Mouse (Mus musculus): ENCODE measurements at regions not wholly inside any gene's neighbourhood (a gene's known extent, or its start where the extent isn't known, plus 50 kb on each side); places are given as distances from the start of the nearest gene placed in this dataset.

DNA sequence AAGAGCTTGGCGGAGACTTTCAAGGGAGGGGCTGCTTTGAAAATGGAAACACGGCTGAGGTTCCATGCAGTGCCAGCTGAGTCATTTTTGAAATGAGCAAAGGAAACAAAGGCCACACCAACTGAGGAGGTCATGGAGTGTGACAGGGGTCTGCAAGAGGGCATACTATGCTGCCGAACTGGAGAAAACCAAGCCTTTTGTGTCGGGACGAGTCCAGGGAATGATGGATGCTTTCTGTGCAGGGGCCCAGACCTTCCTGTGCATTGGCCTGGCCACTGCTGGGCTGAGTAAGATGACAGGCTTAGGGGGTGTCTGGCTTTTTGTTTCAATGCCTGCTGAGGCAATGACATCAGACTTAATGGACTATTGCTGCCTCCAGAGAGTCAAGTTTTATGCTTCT lies 203.8 kb upstream of the Ubash3b start:
- no peak for ATAC-seq

DNA sequence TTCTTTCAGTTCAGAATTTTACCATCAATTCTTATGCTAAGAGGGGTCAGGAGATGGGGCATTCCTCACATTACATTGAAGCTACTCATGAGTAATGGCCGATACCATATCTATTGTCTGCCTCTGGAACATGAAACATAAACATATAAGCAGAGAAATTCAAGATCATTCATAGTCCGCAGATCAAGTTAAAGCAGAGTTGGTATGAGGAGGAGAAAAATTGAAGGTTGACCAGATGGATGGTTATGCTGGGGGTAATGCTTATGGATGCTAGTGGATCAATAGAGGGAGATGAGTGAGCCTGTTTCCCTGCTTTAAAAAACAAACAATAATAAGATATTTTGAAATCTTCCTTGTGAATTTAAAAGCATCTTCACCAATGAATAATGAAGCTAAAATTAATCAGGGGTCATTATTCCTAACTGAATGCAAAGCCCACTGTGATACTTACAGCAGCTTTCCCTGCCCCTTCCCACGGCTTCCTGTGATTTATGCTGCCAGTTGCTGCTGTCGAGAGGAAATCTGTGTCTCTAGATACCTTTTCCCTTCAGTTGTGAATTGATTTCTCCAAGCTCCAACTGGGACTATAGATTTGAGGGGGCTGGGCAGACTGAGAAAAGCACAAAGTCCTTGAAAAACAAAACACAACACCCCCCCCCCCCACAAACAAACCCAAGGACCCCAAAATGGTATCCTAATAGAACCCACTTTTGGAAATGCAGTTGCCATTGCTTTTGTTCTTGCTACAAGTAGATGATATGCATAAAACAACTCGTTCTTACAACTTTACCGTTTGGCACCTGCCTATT lies 203.1 kb upstream of the Ubash3b start:
- no peak for ATAC-seq

DNA sequence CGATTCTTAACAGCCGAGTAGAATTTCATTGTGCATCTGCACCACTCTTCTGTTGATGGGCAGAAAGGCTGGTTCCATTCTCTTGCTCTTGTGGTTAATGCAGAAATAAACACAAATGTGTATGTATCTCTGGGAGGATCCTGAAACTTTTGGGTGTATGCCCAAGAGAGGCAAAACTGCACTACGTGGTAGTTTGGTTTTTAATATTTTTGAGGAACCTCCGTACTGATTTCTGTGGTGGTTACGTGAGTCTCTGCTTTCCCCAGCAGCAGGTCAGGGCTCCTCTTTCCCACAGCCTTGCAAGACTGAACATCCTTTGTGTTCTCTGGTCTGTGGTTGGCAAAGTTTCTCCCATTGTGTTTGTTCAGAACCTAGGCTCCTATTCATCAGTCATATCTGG lies 198.9 kb upstream of the Ubash3b start:
- ATAC-seq: no peak

DNA sequence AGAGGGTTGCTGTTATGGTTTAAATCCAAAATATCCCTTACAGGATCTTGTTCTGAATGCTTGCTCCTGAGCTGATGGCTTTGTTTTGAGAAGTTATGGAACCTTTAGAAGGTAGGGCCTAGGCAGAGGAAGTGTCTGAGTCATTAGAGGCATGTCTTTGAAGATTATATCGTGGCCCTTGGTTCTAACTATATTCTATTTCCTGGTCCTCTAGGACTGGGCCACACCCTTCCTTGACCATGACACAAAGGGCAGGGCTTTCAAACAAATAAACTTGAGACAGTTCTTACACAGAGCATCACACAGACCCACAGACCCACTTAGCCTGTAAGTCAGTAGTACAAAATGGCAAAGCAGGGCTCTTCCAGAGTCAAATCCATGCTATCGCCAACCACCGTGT lies 197.8 kb upstream of the Ubash3b start:
- ATAC-seq: no peak

DNA sequence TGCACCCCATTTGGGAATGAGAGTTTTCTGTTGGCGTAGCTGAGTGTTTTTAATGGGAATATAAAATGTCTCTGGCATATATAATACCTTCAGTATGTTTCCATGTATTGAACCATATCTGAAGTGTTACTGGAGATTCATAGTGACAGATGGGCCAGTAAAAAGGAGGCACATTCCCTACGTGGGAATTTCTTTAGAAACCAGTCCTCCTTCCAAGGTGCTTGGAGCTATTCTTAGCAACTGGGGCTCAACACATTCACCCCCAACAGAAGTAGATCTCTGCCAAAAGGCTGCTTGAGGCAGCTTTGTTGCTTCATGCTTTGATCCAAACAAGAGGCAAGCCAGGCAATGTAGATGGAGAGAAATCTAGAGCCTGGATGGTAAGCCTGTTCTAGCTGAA lies 183.8 kb upstream of the Ubash3b start:
- ATAC-seq: no peak

DNA sequence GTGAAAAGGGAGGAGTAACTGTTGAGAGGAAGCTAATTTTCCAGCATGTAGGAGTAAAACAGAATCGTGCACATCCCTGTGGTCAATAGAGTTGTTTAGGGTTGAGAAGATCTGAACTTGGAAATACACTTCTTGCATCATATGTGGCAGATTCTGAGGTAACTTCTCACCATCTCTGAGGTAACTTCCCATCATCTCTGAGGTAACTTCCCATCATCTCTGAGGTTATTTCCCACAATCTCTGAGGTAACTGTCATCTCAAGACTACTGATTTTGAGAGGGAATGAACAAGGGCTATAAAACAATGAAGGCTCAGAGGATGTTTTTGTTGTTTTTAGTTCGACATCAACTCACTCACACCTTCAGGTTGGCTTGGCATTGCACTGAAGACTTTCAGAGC lies 175.9 kb upstream of the Ubash3b start:
- ATAC-seq: no peak

DNA sequence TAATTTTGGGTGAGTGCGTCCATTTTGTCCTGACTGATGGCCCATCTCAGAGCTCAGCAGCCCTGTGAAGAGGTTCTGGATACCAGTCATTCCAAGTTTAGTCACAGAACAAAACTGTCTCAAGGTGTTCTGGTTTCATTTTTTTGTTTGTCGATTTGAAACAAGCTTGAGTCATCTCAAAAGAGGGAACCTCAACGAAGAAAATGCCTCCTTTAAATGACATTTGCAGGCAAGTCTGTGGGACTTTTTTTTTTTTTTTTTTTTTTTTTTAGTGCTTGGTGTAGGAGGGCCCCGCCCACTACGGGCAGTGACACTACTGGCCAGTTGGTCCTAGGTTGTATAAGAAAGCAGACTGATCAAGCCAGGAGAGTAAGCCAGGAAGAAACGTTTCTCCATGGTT lies 175.3 kb upstream of the Ubash3b start:
- ATAC-seq: no peak

DNA sequence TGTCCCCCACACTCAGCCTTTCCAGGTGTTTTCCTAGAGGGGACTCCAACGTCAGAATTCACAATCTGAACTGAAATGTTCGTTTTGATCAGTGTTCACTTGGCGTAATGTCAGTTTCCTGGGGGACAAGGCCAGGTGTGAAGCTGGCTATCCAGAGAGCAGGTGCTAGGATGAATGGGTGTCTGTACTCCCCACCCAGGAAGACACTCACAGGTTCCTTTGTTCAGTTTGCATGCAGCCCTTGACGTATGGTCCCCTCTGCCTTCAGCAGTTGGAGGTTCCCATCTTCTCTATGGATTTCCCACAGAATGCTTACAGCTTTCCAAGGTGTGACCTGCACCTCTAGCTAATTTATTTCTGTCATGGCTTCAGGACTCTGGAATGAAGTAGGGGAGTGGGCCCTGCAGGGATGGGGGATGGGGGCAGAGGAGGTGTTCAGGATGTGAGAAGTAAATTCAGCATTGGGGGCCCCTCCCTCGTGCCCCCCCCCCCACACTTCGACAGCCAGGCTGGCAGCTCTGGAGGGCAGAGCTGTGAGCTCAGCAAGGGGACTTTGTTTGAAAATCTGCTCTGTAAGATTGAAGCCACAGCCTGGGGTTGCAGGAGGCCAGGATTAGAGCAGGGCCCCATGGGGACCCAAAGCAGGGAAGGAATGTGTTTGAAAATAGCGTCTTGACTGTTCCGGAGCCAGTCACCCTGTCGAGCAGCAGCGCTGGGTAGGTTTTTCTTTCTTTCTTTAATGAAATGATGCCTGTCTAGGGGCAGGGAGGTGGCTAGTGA lies 173.2 kb upstream of the Ubash3b start:
- no peak for ATAC-seq

DNA sequence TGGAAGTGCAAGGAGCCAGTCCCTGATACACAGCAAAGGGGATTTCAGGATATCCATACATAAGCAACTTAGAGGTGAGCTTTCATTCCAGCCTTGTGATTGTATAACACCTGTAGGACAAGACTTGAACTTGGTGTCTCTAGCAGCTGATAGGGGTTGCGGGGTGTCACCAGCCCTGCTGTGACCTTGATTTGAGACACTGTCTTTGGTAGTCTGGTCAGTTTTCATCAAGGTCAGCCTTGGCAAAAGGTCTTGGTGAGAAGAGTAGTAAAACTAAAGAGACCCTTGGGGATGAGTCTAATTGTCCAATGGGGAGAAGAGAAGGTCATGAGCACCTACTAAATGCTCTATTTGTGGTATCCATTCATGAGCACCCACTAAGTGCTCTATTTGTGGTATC lies 172.0 kb upstream of the Ubash3b start:
- ATAC-seq: no peak

DNA sequence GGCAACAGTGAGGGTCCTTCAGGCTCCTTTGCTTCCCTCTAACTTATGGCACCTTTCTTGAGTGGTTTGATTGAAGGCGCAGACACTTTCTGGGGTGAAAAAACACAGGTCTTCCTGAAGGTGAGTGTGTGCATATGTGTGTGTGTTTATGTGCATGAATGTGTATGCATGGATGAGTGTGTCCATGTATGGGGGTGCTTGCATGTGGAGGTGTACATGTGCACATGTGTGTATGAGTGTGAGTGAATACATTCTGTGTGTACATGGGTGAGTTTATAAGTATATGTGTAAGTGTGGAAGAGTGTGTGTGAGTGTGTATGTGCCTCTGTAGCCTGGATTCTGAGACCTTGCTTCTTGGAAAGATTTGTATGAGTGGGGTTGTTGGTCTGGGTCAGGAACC lies 167.5 kb upstream of the Ubash3b start:
- no peak for ATAC-seq

DNA sequence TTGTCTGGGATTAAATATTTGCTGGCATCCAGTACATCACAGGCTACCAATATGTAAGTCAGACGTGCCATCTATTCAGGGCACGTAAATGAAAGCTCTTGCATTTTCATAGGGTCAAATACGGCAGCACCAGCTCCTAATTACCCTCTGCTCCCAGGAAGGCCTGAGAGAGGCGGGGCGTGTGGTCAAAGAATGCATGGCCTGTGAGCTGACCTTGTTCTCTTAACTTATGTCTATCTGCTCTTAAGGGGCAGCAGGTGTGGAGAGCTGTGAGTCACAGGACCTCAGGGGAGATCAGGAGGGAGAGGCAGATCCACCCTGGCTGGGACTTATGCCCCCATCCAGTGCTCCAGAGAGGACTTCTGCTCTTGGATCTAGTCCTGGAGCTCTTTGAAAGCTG lies 167.0 kb upstream of the Ubash3b start:
- ATAC-seq: no peak

DNA sequence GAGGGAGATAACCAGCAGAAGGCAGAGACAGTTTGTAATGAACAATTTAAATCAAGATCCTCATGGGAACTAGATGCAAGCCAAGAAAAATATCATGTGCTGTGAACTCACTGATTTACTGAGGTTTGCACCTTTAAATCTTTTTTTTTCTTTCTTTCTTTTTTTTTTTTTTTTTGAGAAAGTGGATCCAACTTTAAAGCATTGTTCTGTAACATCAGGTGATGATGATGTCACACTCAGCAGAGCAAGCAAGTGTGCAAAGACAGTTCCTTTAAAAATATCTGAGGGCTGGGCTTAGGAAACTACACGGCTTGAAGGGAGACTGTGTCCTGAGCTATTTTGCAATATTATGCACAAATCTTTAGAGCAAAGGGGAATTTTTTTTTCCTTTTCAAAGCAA lies 166.6 kb upstream of the Ubash3b start:
- ATAC-seq: no peak

DNA sequence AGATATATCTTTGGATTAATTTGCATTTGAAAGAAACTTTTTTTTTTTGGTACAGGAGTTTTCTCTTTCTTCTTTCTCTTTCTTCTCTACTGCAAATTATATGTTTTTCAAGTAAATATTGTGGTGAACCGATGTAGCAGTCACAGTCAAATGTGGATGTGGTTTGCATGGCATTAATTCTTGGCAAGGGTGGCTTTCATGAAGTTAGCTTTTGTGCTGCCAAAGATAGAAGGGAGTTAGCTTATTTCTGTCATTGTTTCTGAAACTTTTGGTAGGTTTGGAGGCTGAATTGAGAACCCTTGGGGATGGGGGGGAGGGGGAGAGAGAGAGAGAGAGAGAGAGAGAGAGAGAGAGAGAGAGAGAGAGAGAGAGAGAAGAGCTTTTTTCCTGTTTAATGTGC lies 166.1 kb upstream of the Ubash3b start:
- ATAC-seq: no peak

DNA sequence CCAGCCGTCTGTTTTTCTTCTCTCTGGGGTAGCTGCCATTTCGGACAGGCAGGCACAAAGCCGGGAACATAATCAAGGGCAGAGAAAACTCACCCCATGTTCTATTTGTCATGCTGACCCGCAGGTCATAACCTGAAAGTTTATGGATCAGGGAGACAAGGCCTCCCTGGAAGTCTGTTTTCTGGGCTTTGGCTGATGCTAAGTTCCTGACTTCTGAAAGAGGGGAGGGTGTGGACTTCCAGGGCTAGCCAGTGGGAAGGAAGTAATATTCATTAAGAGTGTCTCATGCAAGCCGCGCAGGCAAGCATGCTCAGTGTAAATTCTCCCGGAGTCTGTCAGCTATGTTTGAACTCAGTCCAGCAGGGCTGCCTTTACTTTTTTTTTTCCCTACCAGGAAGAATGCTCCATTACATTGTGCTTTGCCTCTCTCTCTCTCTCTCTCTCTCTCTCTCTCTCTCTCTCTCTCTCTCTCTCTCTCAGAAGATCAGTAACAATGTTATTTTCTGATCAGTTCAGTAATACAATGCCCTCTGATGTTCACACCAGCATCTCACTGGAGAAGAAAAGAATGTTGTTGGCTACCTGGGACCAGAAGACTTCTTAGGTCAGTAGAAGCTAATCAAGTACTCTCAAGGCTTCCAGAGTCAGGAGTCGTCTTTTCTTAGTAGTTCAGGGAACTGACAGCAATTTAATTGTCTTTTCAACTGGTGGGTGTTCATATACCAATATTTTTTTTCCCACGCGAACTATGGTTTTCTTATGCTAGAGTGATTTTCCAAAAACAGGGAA lies 165.5 kb upstream of the Ubash3b start:
- no peak for ATAC-seq

DNA sequence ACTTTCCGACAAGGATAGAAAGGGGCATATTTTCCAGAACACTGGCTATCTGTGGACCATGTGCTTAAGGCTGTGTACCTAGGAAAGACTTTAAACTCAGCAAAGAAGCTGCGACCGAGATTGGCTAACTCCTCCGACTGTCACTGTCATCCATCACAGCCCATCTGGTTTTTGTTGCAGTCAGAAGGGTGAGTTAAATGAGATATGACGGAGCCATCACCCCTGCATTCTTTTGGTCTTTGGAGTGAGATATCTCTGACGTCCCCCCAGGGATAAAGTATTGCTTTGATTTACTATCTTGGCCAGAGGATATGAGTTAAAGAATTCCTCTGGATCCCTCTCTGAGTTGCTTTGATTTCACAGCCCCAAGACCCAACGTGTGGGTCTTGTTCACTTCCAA lies 160.0 kb upstream of the Ubash3b start:
- ATAC-seq: no peak

DNA sequence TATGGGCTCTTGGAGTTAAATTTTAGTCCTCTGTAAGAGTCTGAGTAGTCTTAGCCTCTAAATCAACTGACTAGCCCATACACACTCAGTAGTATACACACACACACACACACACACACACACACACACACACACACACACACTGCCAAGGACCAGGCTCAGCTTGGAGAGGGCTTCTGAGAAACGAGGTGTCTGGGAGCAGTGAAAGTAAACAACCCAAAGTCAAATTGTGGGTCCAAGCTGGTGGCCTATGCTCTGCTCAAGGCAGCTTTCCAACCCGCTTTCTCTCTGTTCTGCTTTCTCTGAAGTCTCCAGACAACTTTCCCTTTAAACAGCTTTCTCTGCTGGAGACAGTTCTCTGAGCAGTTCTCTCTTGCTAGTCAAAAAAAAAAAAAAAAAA lies 157.6 kb upstream of the Ubash3b start:
- no peak for ATAC-seq

DNA sequence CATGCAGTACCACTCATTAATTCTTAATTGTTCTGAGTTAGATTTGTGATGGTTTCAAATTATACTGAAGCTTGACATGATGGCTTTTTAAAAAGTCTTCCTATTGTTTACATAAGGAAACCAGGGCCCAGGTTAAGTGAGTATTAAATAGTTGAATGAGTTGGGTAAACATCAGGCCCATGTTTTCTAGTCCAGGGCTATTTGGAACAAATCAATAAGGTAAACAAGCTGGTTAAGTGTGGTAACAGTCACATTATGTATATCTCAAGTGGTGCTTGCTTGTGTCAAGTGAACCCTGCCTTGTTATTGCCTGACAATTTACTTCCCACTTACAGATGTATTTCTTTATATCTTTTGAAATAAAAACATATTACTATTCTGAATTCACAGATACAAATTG lies 144.7 kb upstream of the Ubash3b start:
- no peak for ATAC-seq

DNA sequence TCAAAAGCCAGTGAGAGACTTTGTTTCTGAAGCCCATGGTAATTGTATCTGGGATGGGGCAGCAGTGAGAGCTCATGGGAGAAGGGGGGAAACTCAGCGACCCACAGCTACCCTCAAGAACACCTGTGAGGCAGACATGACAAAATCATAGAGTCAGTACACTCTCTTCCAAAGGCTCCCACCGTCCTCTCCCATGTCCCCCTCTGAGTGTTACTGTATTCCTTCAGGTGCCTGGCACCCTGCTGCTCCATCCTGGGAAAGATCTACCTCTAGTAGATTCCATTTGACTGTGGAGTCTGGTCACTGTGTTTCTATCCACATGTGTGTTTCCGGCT lies 142.0 kb upstream of the Ubash3b start:
- ATAC-seq: no peak

DNA sequence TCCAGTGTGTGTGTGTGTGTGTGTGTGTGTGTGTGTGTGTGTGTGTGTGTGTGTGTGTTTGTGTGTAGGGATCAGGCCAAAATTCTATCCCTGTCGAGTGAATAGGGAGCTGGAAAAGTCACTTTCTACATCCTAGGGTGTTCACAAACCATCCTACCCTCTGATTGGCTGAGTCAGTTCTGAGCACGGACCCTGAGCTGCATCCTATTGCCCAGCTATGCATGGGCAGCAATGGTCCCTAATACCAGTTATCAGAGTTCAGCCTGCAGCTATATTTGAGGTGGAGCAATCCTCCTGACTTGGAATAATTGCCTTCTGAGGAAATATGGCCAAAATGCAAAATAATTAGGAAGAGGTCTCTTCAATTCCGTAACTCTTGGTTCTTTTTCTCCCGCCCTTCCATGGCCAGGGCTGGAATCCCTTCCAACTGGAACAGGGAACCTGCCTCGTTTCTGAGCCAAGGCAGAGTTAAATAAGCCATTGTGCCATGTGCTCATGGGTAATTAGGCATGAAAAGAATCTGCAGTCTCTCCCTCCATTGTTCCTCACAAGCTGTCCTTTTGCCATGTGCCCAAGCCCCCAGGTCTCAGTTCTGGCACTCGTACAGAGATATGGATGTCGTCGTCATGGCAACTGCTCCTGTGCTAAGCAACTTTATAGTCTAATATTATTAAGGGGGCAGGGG lies 141.5 kb upstream of the Ubash3b start:
- no peak for ATAC-seq

DNA sequence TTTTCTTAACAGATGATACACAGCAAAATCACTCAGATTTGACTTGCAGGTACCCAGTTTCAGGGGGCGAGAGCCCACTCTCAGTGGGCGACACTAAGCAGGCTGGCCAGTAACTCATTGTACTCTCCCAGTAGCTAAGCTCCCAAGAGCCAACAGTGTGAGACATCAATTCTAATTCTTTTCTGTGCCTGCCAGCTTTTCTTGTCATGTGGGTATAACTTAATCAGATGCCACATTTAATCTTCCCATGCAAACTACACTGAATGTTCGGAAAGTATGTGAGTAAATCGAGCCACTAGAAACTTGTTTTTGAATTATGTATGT lies 124.6 kb upstream of the Ubash3b start:
- no peak for ATAC-seq

DNA sequence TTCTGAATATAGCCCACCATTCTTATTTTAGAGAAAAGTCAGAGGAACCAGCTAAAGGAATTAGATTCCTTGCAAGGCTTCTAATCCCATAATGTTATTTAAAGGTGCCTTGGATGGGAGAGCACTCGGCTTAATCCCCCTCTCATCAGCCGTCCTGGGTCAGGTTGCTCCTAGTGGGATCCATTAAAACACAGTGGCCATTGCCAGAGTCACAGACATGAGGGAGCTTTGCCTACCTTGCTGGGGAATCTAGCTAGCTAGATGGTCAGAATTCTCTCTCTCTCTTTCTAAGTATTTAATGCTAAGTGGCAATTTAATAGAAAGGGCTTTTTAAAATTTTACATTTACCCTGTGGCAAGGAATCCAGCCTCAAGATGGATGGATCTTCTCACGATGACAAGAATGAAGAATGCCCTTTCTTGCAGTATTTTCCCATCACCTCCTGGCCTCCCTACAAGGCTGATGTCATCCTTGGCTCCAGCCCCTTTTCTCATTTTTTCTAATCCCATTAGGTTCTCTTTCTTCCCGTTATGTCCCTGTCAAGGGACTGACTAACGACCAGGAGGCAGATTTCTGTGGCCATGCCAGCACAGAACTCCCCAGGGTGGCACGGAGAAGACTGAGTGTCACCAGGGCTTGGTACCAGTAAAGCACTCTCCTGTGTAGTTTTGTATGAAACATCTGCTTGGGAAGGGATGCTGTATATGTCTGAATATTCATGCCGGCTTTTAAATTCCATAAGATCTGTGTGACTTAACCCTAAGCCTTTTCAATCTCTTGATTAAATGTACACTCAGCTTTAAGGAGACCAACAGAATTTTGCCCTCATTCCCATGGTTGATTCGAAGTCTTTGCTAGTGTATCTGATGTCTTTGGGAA lies 124.0 kb upstream of the Ubash3b start:
- ATAC-seq: no peak

DNA sequence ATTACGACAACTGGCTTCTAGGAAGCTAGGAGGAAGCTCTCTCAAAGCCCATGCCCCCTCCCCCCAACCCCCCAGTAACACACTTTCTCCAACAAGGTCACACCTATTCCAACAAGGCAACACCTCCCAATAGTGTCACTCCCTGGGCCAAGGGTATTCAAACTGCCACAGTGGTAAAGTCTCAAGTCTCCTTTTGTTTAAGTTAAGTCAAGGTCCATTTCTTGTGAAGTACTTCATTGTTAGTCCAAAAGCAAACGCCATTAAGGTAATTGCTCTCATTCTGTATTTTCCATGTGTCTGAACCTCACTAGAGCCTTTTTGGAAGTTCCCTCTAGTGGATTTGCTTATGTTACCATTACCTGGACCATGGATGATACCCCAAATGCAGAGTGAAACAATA lies 116.2 kb upstream of the Ubash3b start:
- no peak for ATAC-seq

Data from CD4-positive, CD25-positive, alpha-beta regulatory T cell, adult 4 months (primary cell).